Mouse (Mus musculus): Measurements from ENCODE around the gene Slc39a9. TPM values are rescaled to one million over a fixed set of nuclear protein-coding genes. Genes with fewer than 3 reads are reported as not detected.
A peak's percentile ranks its signal among the peaks of the same experiment; 100 is the strongest.

Slc39a9 gene
- polyA plus RNA-seq, 1 experiment from 2014 or later = 26.4 TPM

- Histone ChIP-seq H3K9me3 (no peaks in the 10 kb centered on the region), H3K4me3 (replicated peaks) (no peak overlapping the region), H3K36me3 (peaks cover 16% of the 10 kb centered on the region), H3K27me3 (replicated peaks) (no peaks in the 10 kb centered on the region), H3K27ac (no peak overlapping the region), H3K4me2 (replicated peaks) (no peak overlapping the region), H3K4me1 (replicated peaks) (0 out of 2 replicates have a peak, but pooled peaks cover 2% of the 10 kb centered on the region), H3K9ac (no peak overlapping the region)
- no peak for ATAC-seq
- 87% methylated on average over 10 of the region's 10 CpGs for WGBS
Measured at GRCm38 (mm10) chr12:80662322-80662721, 18.6 kb downstream of the Slc39a9 start.

- WGBS = 53% methylated on average over 2 of the region's 2 CpGs
- Histone ChIP-seq H3K4me2 (replicated peaks) (no peak overlapping the region), H3K9ac (no peak overlapping the region), H3K4me1 (replicated peaks) (no peaks in the 10 kb centered on the region), H3K9me3 (no peaks in the 10 kb centered on the region), H3K27ac (no peak overlapping the region), H3K27me3 (replicated peaks) (no peaks in the 10 kb centered on the region), H3K4me3 (replicated peaks) (no peak overlapping the region), H3K36me3 (peaks cover 23% of the 10 kb centered on the region)
- ATAC-seq = no peak
Measured at GRCm38 (mm10) chr12:80663935-80664334, 20.3 kb downstream of the Slc39a9 start.

- H3K9me3 ChIP-seq = no peaks in the 10 kb centered on the region
- ATAC-seq = no peak
- no peak overlapping the region for H3K9ac ChIP-seq
- H3K4me3 ChIP-seq (replicated peaks) = no peak overlapping the region
- no peak overlapping the region for H3K4me2 ChIP-seq (replicated peaks)
- no peak overlapping the region for H3K27ac ChIP-seq
- H3K4me1 ChIP-seq (replicated peaks) = no peaks in the 10 kb centered on the region
- WGBS = 71% methylated on average over 2 of the region's 2 CpGs
- H3K27me3 ChIP-seq (replicated peaks) = no peaks in the 10 kb centered on the region
- H3K36me3 ChIP-seq = peaks cover 17% of the 10 kb centered on the region
Measured at GRCm38 (mm10) chr12:80668391-80668790, 24.7 kb downstream of the Slc39a9 start.

GRCm38 (mm10) chr12:80673170-80673569, 29.5 kb downstream of the Slc39a9 start:
- Histone ChIP-seq H3K27me3 (replicated peaks) (no peaks in the 10 kb centered on the region), H3K4me3 (replicated peaks) (no peak overlapping the region), H3K4me1 (replicated peaks) (no peaks in the 10 kb centered on the region), H3K36me3 (peaks cover 17% of the 10 kb centered on the region), H3K27ac (no peak overlapping the region), H3K9ac (no peak overlapping the region), H3K4me2 (replicated peaks) (no peak overlapping the region), H3K9me3 (no peaks in the 10 kb centered on the region)
- 13% methylated on average over 3 of the region's 3 CpGs for WGBS
- ATAC-seq = peak; percentile 62; the same call in 1 of the 2 replicates

GRCm38 (mm10) chr12:80681340-80681739, 37.7 kb downstream of the Slc39a9 start:
- no peak overlapping the region for H3K4me2 ChIP-seq (replicated peaks)
- H3K9me3 ChIP-seq = no peaks in the 10 kb centered on the region
- no peak for ATAC-seq
- peaks cover 2% of the 10 kb centered on the region; the same call in 1 of the 2 replicates for H3K36me3 ChIP-seq
- H3K27me3 ChIP-seq (replicated peaks) = no peaks in the 10 kb centered on the region
- H3K9ac ChIP-seq = no peak overlapping the region
- no peak overlapping the region for H3K4me3 ChIP-seq (replicated peaks)
- 71% methylated on average over 1 of the region's 1 CpGs for WGBS
- no peak overlapping the region for H3K27ac ChIP-seq
- no peaks in the 10 kb centered on the region for H3K4me1 ChIP-seq (replicated peaks)

GRCm38 (mm10) chr12:80683554-80683953, 39.9 kb downstream of the Slc39a9 start:
- H3K4me1 ChIP-seq (replicated peaks) = peaks cover 7% of the 10 kb centered on the region
- H3K27ac ChIP-seq = no peak overlapping the region
- WGBS = 72% methylated on average over 3 of the region's 3 CpGs
- H3K27me3 ChIP-seq (replicated peaks) = no peaks in the 10 kb centered on the region
- no peak overlapping the region for H3K9ac ChIP-seq
- H3K4me3 ChIP-seq (replicated peaks) = no peak overlapping the region
- no peak for ATAC-seq
- H3K9me3 ChIP-seq = no peaks in the 10 kb centered on the region
- no peak overlapping the region for H3K4me2 ChIP-seq (replicated peaks)
- no peaks in the 10 kb centered on the region for H3K36me3 ChIP-seq

GRCm38 (mm10) chr12:80684316-80684715, 40.6 kb downstream of the Slc39a9 start:
- no peaks in the 10 kb centered on the region for H3K27me3 ChIP-seq (replicated peaks)
- no peak overlapping the region for H3K4me3 ChIP-seq (replicated peaks)
- no peak overlapping the region for H3K4me2 ChIP-seq (replicated peaks)
- ATAC-seq = no peak
- 93% methylated on average over 3 of the region's 3 CpGs for WGBS
- H3K9me3 ChIP-seq = no peaks in the 10 kb centered on the region
- no peak overlapping the region for H3K9ac ChIP-seq
- peaks cover 7% of the 10 kb centered on the region for H3K4me1 ChIP-seq (replicated peaks)
- H3K27ac ChIP-seq = no peak overlapping the region
- no peaks in the 10 kb centered on the region for H3K36me3 ChIP-seq

GRCm38 (mm10) chr12:80687788-80688211, 44.1 kb downstream of the Slc39a9 start:
- Histone ChIP-seq H3K9me3 (no peaks in the 10 kb centered on the region), H3K36me3 (no peaks in the 10 kb centered on the region), H3K4me1 (replicated peaks) (peaks cover 17% of the 10 kb centered on the region), H3K4me3 (replicated peaks) (no peak overlapping the region), H3K27ac (peak overlapping the region; percentile 17; the same call in 1 of the 2 replicates), H3K4me2 (replicated peaks) (peak overlapping the region; percentile 30; the same call in 1 of the 2 replicates), H3K9ac (no peak overlapping the region), H3K27me3 (replicated peaks) (peaks cover 10% of the 10 kb centered on the region)
- no peak for ATAC-seq
- WGBS = 51% methylated on average over 10 of the region's 10 CpGs

- Histone ChIP-seq H3K4me3 (replicated peaks) (no peak overlapping the region), H3K4me2 (replicated peaks) (no peak overlapping the region), H3K27ac (no peak overlapping the region), H3K4me1 (replicated peaks) (peaks cover 25% of the 10 kb centered on the region), H3K9ac (no peak overlapping the region), H3K27me3 (replicated peaks) (peaks cover 20% of the 10 kb centered on the region), H3K36me3 (no peaks in the 10 kb centered on the region), H3K9me3 (no peaks in the 10 kb centered on the region)
- 42% methylated on average over 5 of the region's 5 CpGs for WGBS
- no peak for ATAC-seq
Measured at GRCm38 (mm10) chr12:80689696-80690095, 46.0 kb downstream of the Slc39a9 start.

- H3K27ac ChIP-seq = peak overlapping the region; percentile 79
- peaks cover 21% of the 10 kb centered on the region for H3K27me3 ChIP-seq (replicated peaks)
- H3K4me1 ChIP-seq (replicated peaks) = peaks cover 25% of the 10 kb centered on the region
- peak overlapping the region; percentile 82 for H3K4me2 ChIP-seq (replicated peaks)
- H3K36me3 ChIP-seq = no peaks in the 10 kb centered on the region
- peak overlapping the region; percentile 46 for H3K4me3 ChIP-seq (replicated peaks)
- peak overlapping the region; percentile 61; the same call in 1 of the 2 replicates for H3K9ac ChIP-seq
- WGBS = 11% methylated on average over 12 of the region's 12 CpGs
- no peaks in the 10 kb centered on the region for H3K9me3 ChIP-seq
- peak; percentile 71 for ATAC-seq
Measured at GRCm38 (mm10) chr12:80691671-80692091, 48.0 kb downstream of the Slc39a9 start.

- Histone ChIP-seq H3K36me3 (no peaks in the 10 kb centered on the region), H3K27ac (peak within 1 kb of the TSS; percentile 79)
- 1% methylated on average over 52 of the region's 52 CpGs for WGBS
Measured at GRCm38 (mm10) chr12:80692269-80692972, 48.7 kb downstream of the Slc39a9 start, which contains the start of gene Plekhd1. TSS of gene Plekhd1 (plus strand) at chr12:80692591.

GRCm38 (mm10) chr12:80693700-80694099, 50.0 kb downstream of the Slc39a9 start:
- H3K9me3 ChIP-seq = no peaks in the 10 kb centered on the region
- ATAC-seq = peak; percentile 61
- peak overlapping the region; percentile 46 for H3K4me3 ChIP-seq (replicated peaks)
- H3K36me3 ChIP-seq = no peaks in the 10 kb centered on the region
- 38% methylated on average over 2 of the region's 2 CpGs for WGBS
- H3K27ac ChIP-seq = 0 out of 2 replicates have a peak overlapping the region, but pooled peaks have one; percentile 79
- H3K27me3 ChIP-seq (replicated peaks) = peaks cover 21% of the 10 kb centered on the region
- H3K9ac ChIP-seq = no peak overlapping the region
- H3K4me1 ChIP-seq (replicated peaks) = peaks cover 18% of the 10 kb centered on the region; the same call in 1 of the 2 replicates
- peak overlapping the region; percentile 82 for H3K4me2 ChIP-seq (replicated peaks)

More at GRCm38 (mm10) chr12:80692269-80692972, 48.7 kb downstream of the Slc39a9 start, which contains the start of gene Plekhd1:
- H3K9ac ChIP-seq = peak within 1 kb of the TSS; percentile 61
- ATAC-seq = peak; percentile 90
- peak within 1 kb of the TSS; percentile 46 for H3K4me3 ChIP-seq (replicated peaks)
- H3K4me1 ChIP-seq (replicated peaks) = peaks cover 24% of the 10 kb centered on the region
- peak within 1 kb of the TSS; percentile 82 for H3K4me2 ChIP-seq (replicated peaks)
- H3K9me3 ChIP-seq = no peaks in the 10 kb centered on the region
- H3K27me3 ChIP-seq (replicated peaks) = peaks cover 21% of the 10 kb centered on the region
